Mouse (Mus musculus): ENCODE data around the gene Mok. TPM values are rescaled to one million over a fixed set of nuclear protein-coding genes. Genes with fewer than 3 reads are reported as not detected.
A peak's percentile ranks its signal among the peaks of the same experiment; 100 is the strongest.

Gene Mok
- polyA plus RNA-seq, 1 experiment from 2014 or later: 0.85 TPM

GRCm38 (mm10) chr12:110844227-110845130, 3.7 kb upstream of the Mok start:
- Histone ChIP-seq H3K36me3 (ENCODE audit: control insufficient read depth, insufficient read depth) (no peaks in the 10 kb centered on the region), H3K27me3 (replicated peaks; ENCODE audit: control insufficient read depth, insufficient read depth, low read length) (no peaks in the 10 kb centered on the region), H3K4me3 (ENCODE audit: low read depth, low read length) (peak overlapping the region; percentile 61), H3K9ac (ENCODE audit: low read depth, low read length) (peak overlapping the region; percentile 58), H3K4me1 (replicated peaks; ENCODE audit: control insufficient read depth, insufficient read depth, low read length) (peaks cover 8% of the 10 kb centered on the region; the same call in 1 of the 2 replicates), H3K9me3 (ENCODE audit: control insufficient read depth) (no peaks in the 10 kb centered on the region), H3K4me2 (replicated peaks; ENCODE audit: low read depth) (peak overlapping the region; percentile 72), H3K27ac (ENCODE audit: low read depth, low read length) (peak overlapping the region; percentile 74)
- peak; percentile 24 for TF ChIP-seq CTCF (IDR thresholded peaks at IDR 0.05; ENCODE audit: low read depth)
- ATAC-seq: peak; percentile 29
- WGBS: under 1% methylated on average over 42 of the region's 42 CpGs

- Histone ChIP-seq H3K9me3 (ENCODE audit: control insufficient read depth) (no peaks in the 10 kb centered on the region), H3K36me3 (ENCODE audit: control insufficient read depth, insufficient read depth) (no peaks in the 10 kb centered on the region), H3K27me3 (replicated peaks; ENCODE audit: control insufficient read depth, insufficient read depth, low read length) (no peaks in the 10 kb centered on the region), H3K9ac (ENCODE audit: low read depth, low read length) (0 out of 2 replicates have a peak overlapping the region, but pooled peaks have one; percentile 58), H3K4me2 (replicated peaks; ENCODE audit: low read depth) (peak overlapping the region; percentile 72), H3K27ac (ENCODE audit: low read depth, low read length) (no peak overlapping the region), H3K4me1 (replicated peaks; ENCODE audit: control insufficient read depth, insufficient read depth, low read length) (peaks cover 8% of the 10 kb centered on the region; the same call in 1 of the 2 replicates), H3K4me3 (ENCODE audit: low read depth, low read length) (peak overlapping the region; percentile 61)
- WGBS: 19% methylated on average over 32 of the region's 32 CpGs
- TF ChIP-seq CTCF (IDR thresholded peaks at IDR 0.05; ENCODE audit: low read depth): peak; percentile 95
- ATAC-seq: 0 out of 2 replicates have a peak, but pooled peaks have one; percentile 29
These were observed 2.7 kb upstream of the Mok start for GRCm38 (mm10) chr12:110843194-110844048.

- Histone ChIP-seq H3K36me3 (ENCODE audit: control insufficient read depth, insufficient read depth) (no peaks in the 10 kb centered on the region), H3K9ac (ENCODE audit: low read depth, low read length) (no peak overlapping the region), H3K4me2 (replicated peaks; ENCODE audit: low read depth) (no peak overlapping the region), H3K27me3 (replicated peaks; ENCODE audit: control insufficient read depth, insufficient read depth, low read length) (no peaks in the 10 kb centered on the region), H3K27ac (ENCODE audit: low read depth, low read length) (no peak overlapping the region), H3K4me1 (replicated peaks; ENCODE audit: control insufficient read depth, insufficient read depth, low read length) (peaks cover 8% of the 10 kb centered on the region; the same call in 1 of the 2 replicates), H3K9me3 (ENCODE audit: control insufficient read depth) (no peaks in the 10 kb centered on the region), H3K4me3 (ENCODE audit: low read depth, low read length) (no peak overlapping the region)
- WGBS: 69% methylated on average over 5 of the region's 5 CpGs
- no peak for ATAC-seq
- TF ChIP-seq CTCF (IDR thresholded peaks at IDR 0.05; ENCODE audit: low read depth): no peak
These were observed 1.2 kb upstream of the Mok start for GRCm38 (mm10) chr12:110841731-110842493.

GRCm38 (mm10) chr12:110837850-110838249, 2.9 kb downstream of the Mok start:
- 90% methylated on average over 8 of the region's 8 CpGs for WGBS
- Histone ChIP-seq H3K4me2 (replicated peaks; ENCODE audit: low read depth) (no peak overlapping the region), H3K9ac (ENCODE audit: low read depth, low read length) (no peak overlapping the region), H3K36me3 (ENCODE audit: control insufficient read depth, insufficient read depth) (no peaks in the 10 kb centered on the region), H3K9me3 (ENCODE audit: control insufficient read depth) (no peaks in the 10 kb centered on the region), H3K4me1 (replicated peaks; ENCODE audit: control insufficient read depth, insufficient read depth, low read length) (no peaks in the 10 kb centered on the region), H3K4me3 (ENCODE audit: low read depth, low read length) (no peak overlapping the region), H3K27me3 (replicated peaks; ENCODE audit: control insufficient read depth, insufficient read depth, low read length) (no peaks in the 10 kb centered on the region), H3K27ac (ENCODE audit: low read depth, low read length) (no peak overlapping the region)
- no peak for ATAC-seq
- no peak for TF ChIP-seq CTCF (IDR thresholded peaks at IDR 0.05; ENCODE audit: low read depth)

GRCm38 (mm10) chr12:110837192-110837841, 3.4 kb downstream of the Mok start:
- H3K27ac ChIP-seq (ENCODE audit: low read depth, low read length): no peak overlapping the region
- H3K4me2 ChIP-seq (replicated peaks; ENCODE audit: low read depth): no peak overlapping the region
- no peaks in the 10 kb centered on the region for H3K9me3 ChIP-seq (ENCODE audit: control insufficient read depth)
- no peaks in the 10 kb centered on the region for H3K36me3 ChIP-seq (ENCODE audit: control insufficient read depth, insufficient read depth)
- WGBS: 50% methylated on average over 5 of the region's 5 CpGs
- H3K4me3 ChIP-seq (ENCODE audit: low read depth, low read length): no peak overlapping the region
- H3K9ac ChIP-seq (ENCODE audit: low read depth, low read length): no peak overlapping the region
- H3K27me3 ChIP-seq (replicated peaks; ENCODE audit: control insufficient read depth, insufficient read depth, low read length): no peaks in the 10 kb centered on the region
- H3K4me1 ChIP-seq (replicated peaks; ENCODE audit: control insufficient read depth, insufficient read depth, low read length): no peaks in the 10 kb centered on the region
- TF ChIP-seq CTCF (IDR thresholded peaks at IDR 0.05; ENCODE audit: low read depth): no peak
- no peak for ATAC-seq

Data from intestine, postnatal 0 days (tissue).